Mouse (Mus musculus): Measurements from ENCODE around the gene Lsm7. TPM values are rescaled to one million over a fixed set of nuclear protein-coding genes. Genes with fewer than 3 reads are reported as not detected.

Gene Lsm7
- polyA plus RNA-seq, 1 experiment, result 136 TPM

DNA sequence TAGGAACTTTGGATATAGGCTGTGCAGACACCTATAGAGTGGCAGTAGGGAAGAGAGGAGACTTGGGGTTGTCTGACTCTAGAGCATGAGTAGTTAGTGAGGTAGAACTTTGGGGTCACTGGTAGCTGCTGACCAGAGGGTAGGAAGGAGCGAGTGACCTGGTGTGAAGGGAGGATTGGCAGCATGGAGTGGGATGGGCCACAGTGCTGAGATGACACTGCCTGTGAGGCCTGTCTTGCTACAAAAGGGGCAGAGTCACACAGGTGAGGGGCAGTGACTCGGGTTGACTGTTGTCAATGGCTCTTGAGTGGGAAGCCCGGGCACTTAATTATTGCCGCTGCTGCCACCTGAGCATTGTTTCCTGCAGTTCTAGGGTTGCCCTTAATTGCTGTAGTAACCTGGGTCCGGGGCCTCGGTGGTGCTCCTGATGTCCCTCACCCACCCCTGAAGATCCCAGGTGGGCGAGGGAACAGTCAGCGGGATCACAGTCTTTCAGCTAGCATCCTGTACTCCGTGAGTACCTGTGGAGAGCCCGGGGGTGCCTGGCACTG, 27.1 kb downstream of the Lsm7 start:
- no peak overlapping the region for H3K27ac ChIP-seq (ENCODE audit: control insufficient read depth, insufficient read depth, low read depth, low read length, poor library complexity)
- WGBS, result 50% methylated on average over 10 of the region's 10 CpGs
- peaks cover 6% of the 10 kb centered on the region for H3K4me1 ChIP-seq (ENCODE audit: control insufficient read depth, insufficient read depth, low read length)
- peak overlapping the region; percentile 88 for H3K4me3 ChIP-seq (replicated peaks; ENCODE audit: control insufficient read depth, low read depth, low read length)
- TF ChIP-seq CTCF (IDR thresholded peaks at IDR 0.05; ENCODE audit: control insufficient read depth, insufficient read depth, low read length) (no peak), POLR2A (IDR thresholded peaks at IDR 0.05; ENCODE audit: borderline replicate concordance, control insufficient read depth, low read depth, low read length) (no peak)

DNA sequence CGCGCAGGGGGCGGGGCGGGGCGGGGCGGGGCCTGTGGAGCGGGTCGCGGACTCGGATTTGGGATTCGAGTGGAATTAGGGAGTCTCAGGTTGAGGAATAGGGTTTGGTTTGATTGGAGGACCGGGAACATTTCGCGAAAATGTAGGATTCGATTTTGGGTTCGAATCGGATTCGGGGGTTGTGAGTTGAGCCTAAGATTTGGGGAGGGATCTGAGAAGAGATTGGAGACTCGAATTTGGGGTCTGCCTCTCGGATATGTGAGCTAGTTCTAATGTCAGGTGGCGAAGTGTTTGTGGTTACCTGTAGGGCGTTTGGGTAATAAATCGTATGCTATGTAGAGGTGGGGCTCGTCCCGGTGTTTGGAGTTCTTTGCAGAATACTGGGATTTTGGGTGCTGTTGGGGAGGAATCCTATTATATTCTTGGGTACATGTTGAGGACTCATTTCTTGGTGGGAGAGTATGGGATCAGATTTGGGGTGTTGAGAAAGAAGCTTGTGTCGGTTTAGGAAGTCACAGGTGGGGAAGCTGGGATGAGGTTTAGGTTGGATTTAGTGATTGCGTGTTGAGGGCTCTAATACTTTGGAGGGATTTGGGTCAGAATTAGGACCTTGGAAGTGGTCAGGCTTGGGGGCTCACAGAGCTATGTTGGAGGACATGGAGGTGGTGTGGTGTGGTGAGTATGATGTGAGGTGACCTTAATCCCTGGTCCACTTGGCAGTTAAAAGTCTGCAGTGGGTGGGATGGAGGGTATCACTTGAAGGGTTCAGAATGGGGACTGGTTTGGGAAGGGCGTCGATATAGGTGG, 27.7 kb downstream of the Lsm7 start:
- TF ChIP-seq CTCF (IDR thresholded peaks at IDR 0.05; ENCODE audit: control insufficient read depth, insufficient read depth, low read length) (no peak), POLR2A (IDR thresholded peaks at IDR 0.05; ENCODE audit: borderline replicate concordance, control insufficient read depth, low read depth, low read length) (no peak)
- Histone ChIP-seq H3K4me3 (replicated peaks; ENCODE audit: control insufficient read depth, low read depth, low read length) (peak overlapping the region; percentile 88), H3K4me1 (ENCODE audit: control insufficient read depth, insufficient read depth, low read length) (peaks cover 6% of the 10 kb centered on the region), H3K27ac (ENCODE audit: control insufficient read depth, insufficient read depth, low read depth, low read length, poor library complexity) (peak overlapping the region; percentile 94; the same call in 1 of the 2 replicates)
- 2% methylated on average over 29 of the region's 29 CpGs for WGBS

DNA sequence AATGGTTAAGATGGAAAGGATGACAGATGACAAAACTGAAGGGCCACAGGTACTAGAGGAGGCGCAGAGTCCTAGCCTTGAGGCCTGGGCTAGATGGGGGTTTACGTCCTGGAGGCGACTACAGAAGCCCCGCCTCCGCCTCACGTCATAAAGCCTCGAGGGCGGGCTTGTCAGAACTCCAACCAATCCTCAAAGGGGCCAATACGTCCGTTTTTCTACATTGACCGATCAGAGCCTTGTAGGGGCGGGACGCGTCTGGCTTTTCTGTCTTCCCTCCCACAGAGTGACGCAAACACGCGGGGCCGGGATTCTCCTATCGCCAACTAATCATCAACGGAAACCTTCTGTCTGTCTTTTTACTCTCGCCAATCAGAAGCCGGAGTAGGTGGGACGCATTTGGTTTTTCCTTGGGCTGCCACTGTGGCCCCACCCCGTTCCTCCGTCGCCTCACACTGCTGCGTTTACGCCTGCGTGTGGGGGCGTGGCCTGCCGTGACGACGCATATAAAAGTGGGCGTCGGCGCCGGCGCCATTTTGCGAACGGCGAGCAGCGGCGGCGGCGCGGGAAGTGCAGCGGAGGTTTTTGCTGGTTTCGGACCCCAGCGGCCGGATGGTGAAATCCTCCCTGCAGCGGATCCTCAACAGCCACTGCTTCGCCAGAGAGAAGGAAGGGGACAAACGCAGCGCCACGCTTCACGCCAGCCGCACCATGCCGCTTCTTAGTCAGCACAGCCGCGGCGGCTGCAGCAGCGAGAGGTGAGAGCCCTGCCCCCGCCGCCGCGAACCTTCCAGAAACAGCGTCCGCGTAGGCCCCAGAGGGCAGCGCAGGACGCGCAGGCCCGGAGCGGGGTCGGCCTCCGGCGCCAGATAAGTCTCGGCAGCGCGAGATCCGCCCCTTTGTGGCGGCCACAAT, 28.6 kb downstream of the Lsm7 start, which contains the start of gene Oaz1:
TSS of gene Oaz1 (plus strand) at position 506 of the 912 bp plus-strand sequence.
- under 1% methylated on average over 82 of the region's 82 CpGs for WGBS
- no peak for TF ChIP-seq CTCF (IDR thresholded peaks at IDR 0.05; ENCODE audit: control insufficient read depth, insufficient read depth, low read length)
- TF ChIP-seq POLR2A (IDR thresholded peaks at IDR 0.05; ENCODE audit: borderline replicate concordance, control insufficient read depth, low read depth, low read length), result peak; percentile 81
- Histone ChIP-seq H3K4me1 (ENCODE audit: control insufficient read depth, insufficient read depth, low read length) (peaks cover 6% of the 10 kb centered on the region), H3K27ac (ENCODE audit: control insufficient read depth, insufficient read depth, low read depth, low read length, poor library complexity) (peak within 1 kb of the TSS; percentile 94), H3K4me3 (replicated peaks; ENCODE audit: control insufficient read depth, low read depth, low read length) (peak within 1 kb of the TSS; percentile 88)

GRCm38 (mm10) chr10:80824827-80825226, 30.2 kb downstream of the Lsm7 start:
- WGBS, result 16% methylated on average over 2 of the region's 2 CpGs
- Histone ChIP-seq H3K27ac (ENCODE audit: control insufficient read depth, insufficient read depth, low read depth, low read length, poor library complexity) (peak overlapping the region; percentile 88; the same call in 1 of the 2 replicates), H3K4me3 (replicated peaks; ENCODE audit: control insufficient read depth, low read depth, low read length) (no peak overlapping the region), H3K4me1 (ENCODE audit: control insufficient read depth, insufficient read depth, low read length) (peaks cover 6% of the 10 kb centered on the region)
- TF ChIP-seq CTCF (IDR thresholded peaks at IDR 0.05; ENCODE audit: control insufficient read depth, insufficient read depth, low read length) (no peak), POLR2A (IDR thresholded peaks at IDR 0.05; ENCODE audit: borderline replicate concordance, control insufficient read depth, low read depth, low read length) (no peak)

- H3K4me1 ChIP-seq (ENCODE audit: control insufficient read depth, insufficient read depth, low read length), result peaks cover 6% of the 10 kb centered on the region
- peak overlapping the region; percentile 18 for H3K4me3 ChIP-seq (replicated peaks; ENCODE audit: control insufficient read depth, low read depth, low read length)
- WGBS, result 4% methylated on average over 8 of the region's 8 CpGs
- H3K27ac ChIP-seq (ENCODE audit: control insufficient read depth, insufficient read depth, low read depth, low read length, poor library complexity), result peak overlapping the region; percentile 88
- no peak for TF ChIP-seq POLR2A (IDR thresholded peaks at IDR 0.05; ENCODE audit: borderline replicate concordance, control insufficient read depth, low read depth, low read length)
- TF ChIP-seq CTCF (IDR thresholded peaks at IDR 0.05; ENCODE audit: control insufficient read depth, insufficient read depth, low read length), result no peak
Measured at GRCm38 (mm10) chr10:80823847-80824643, 31.0 kb downstream of the Lsm7 start.

- H3K27ac ChIP-seq (ENCODE audit: control insufficient read depth, insufficient read depth, low read depth, low read length, poor library complexity), result no peak overlapping the region
Measured at GRCm38 (mm10) chr10:80823316-80823715, 31.7 kb downstream of the Lsm7 start.

DNA sequence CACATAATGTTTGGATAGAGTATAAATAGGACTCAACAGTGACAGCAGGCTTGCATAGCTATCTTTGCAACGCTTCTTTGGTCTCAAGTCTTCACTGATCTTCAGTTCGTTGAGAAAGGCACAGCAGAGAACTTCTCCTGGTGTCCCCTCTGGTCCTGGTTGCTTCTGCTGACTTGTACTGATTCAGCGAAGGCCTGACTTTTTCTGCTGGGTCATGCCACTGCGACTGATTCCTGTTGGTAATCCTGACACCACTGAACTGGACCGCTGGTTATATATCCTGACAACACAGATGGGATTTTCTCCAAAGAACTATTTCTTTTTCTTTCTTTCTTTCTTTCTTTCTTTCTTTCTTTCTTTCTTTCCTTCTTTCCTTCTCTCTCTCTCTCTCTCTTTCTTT, 32.5 kb downstream of the Lsm7 start:
- H3K4me3 ChIP-seq (replicated peaks; ENCODE audit: control insufficient read depth, low read depth, low read length), result no peak overlapping the region
- 67% methylated on average over 5 of the region's 5 CpGs for WGBS
- no peak for TF ChIP-seq CTCF (IDR thresholded peaks at IDR 0.05; ENCODE audit: control insufficient read depth, insufficient read depth, low read length)
- TF ChIP-seq POLR2A (IDR thresholded peaks at IDR 0.05; ENCODE audit: borderline replicate concordance, control insufficient read depth, low read depth, low read length), result no peak
- H3K27ac ChIP-seq (ENCODE audit: control insufficient read depth, insufficient read depth, low read depth, low read length, poor library complexity), result no peak overlapping the region; the same call in 1 of the 2 replicates
- peaks cover 6% of the 10 kb centered on the region for H3K4me1 ChIP-seq (ENCODE audit: control insufficient read depth, insufficient read depth, low read length)

More at GRCm38 (mm10) chr10:80823316-80823715, 31.7 kb downstream of the Lsm7 start:
- Histone ChIP-seq H3K4me1 (ENCODE audit: control insufficient read depth, insufficient read depth, low read length) (peaks cover 7% of the 10 kb centered on the region), H3K4me3 (replicated peaks; ENCODE audit: control insufficient read depth, low read depth, low read length) (no peak overlapping the region)
- TF ChIP-seq POLR2A (IDR thresholded peaks at IDR 0.05; ENCODE audit: borderline replicate concordance, control insufficient read depth, low read depth, low read length) (no peak), CTCF (IDR thresholded peaks at IDR 0.05; ENCODE audit: control insufficient read depth, insufficient read depth, low read length) (no peak)
- 67% methylated on average over 1 of the region's 1 CpGs for WGBS

All from bone marrow, adult 2 months (tissue).